Mouse (Mus musculus) megakaryocyte, embryonic 14.5 days (primary cell): ENCODE results near the gene Krt23.

ENCODE experiments used
- FLI1 ChIP-seq: IDR thresholded peaks from 2 replicates; pipeline ENCODE4 v1.6.1; 2012; ENCODE audit warnings: low read length, inconsistent platforms, mixed read lengths
- GATA1 ChIP-seq: IDR thresholded peaks from 3 replicates; pipeline ENCODE4 v1.6.1; 2012; ENCODE audit warnings: mixed read lengths, low read length, inconsistent platforms, borderline replicate concordance

- TF ChIP-seq GATA1: no peak
- no peak for TF ChIP-seq FLI1
Observed at GRCm38 (mm10) chr11:99437972-99438371, 55.0 kb downstream of the Krt23 start, which contains the start of gene Krt20.
